Mouse (Mus musculus) liver, embryonic 14.5 days (tissue): ENCODE results near the gene Commd4.

Experiments
- CTCF ChIP-seq: IDR thresholded peaks from 2 replicates; pipeline ENCODE4 v1.5.1; 2016; ENCODE audit warnings: antibody characterized with exemption, low read depth, control low read depth
- EP300 ChIP-seq: IDR thresholded peaks from 2 replicates; pipeline ENCODE4 v1.6.1; 2016; ENCODE audit warnings: antibody characterized with exemption, low read depth

DNA sequence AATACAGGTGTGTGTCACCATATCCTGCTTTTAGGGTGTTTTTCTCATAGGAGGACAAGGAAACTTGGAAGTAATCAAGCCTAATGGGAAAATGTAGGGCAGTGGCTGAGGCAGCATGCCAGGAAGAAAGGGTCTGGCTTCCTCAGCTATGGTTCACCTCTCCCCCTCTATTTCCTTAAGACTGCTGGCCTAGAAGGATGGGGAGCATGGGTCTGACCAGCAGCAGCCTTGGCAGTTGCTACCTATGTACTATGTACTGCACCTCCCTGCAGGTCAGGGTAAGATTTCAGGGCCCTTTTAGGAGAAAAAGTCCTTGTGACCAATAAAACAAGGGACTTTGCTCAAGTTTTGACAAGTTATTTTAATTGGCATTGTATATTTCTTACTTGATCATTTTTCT is 28.5 kb downstream of the Commd4 start:
- TF ChIP-seq CTCF (no peak), EP300 (no peak)
